Mouse (Mus musculus): Measurements from ENCODE around the gene Sh3bgrl3.

DNA sequence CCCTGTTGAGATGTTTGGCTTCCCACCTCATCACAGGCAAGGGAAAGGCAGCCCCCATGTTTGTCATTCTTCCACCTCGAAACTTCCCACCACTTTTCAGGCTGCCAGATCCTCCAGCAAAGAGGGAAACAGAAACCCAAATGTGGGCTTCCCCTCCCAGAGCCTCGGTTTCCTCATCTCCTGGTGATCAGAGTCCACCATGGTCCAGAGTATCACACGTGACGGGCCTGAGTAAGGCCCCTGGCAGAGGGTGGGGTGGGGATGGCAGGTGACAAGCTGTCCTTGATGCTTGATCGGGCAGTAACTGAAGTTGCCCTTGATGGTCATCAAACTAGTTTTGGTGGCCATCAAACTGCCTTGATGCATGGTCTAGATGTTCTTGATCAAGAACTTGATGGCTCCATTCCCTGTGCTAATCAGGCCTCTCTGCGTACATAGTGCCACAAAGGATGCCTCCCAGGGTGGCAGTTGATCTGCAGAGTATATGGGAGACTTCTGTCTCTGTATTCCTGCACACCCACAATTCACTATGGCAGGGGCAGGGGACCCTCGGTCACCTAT lies 34.5 kb downstream of the Sh3bgrl3 start:
- no peak for TF ChIP-seq CTCF (IDR thresholded peaks at IDR 0.05; ENCODE audit: control insufficient read depth, insufficient read depth, insufficient replicate concordance, low read depth, low read length)
- no peak for TF ChIP-seq POLR2A (IDR thresholded peaks at IDR 0.05; ENCODE audit: control insufficient read depth, low read depth, low read length)

Data from testis, adult 2 months (tissue).